Mouse (Mus musculus) cortical plate, adult 2 months (tissue): ENCODE data around the gene Ttll3.

Source experiments
- CTCF ChIP-seq: fragments of 200-500 bp; IDR thresholded peaks from 2 replicates; pipeline ENCODE4 v1.5.1; 2011; ENCODE audit warnings: mild to moderate bottlenecking, control low read depth, low read length; ENCODE audit not compliant: insufficient read depth; ENCODE audit errors: extremely low read depth
- POLR2A ChIP-seq: fragments of 200-500 bp; IDR thresholded peaks from 2 replicates; pipeline ENCODE4 v1.6.1; 2011; ENCODE audit warnings: mild to moderate bottlenecking, low read length, control low read depth; ENCODE audit not compliant: insufficient read depth; ENCODE audit errors: extremely low read depth

DNA sequence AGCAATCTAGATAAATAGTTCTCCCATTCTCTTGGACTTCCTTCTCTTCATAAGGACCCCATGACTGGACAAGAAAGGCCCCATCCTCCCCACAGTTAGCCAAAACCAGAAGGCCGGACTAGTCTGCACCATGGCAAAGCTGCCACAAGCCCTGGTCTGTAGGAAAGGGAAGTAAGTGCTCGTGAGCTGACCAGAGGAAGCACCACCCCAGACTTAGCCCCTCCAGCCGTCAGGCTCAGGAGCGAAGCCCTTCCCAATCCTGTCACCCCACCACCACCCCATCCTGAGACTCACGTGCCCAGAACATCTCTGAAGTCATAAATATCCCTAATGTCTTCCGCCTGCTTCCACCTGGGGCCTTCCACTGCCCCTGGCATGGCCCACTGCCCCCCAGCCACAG lies 47.5 kb upstream of the Ttll3 start:
- no peak for TF ChIP-seq CTCF
- no peak for TF ChIP-seq POLR2A
